Mouse (Mus musculus) kidney, embryonic 15.5 days (tissue): ENCODE data around the gene Necap2. TPM values are rescaled to one million over a fixed set of nuclear protein-coding genes. Genes with fewer than 3 reads are reported as not detected.
A peak's percentile ranks its signal among the peaks of the same experiment; 100 is the strongest.

Experiments used
- ATAC-seq: fragments of 200-750 bp; cut with Nextera tagmentation; replicated peaks from 2 replicates; pipeline ENCODE4 v1.8.0; 2017; ENCODE audit warnings: moderate TSS enrichment; ENCODE audit not compliant: low FRiP score
- H3K27ac ChIP-seq: fragments of 300-500 bp; sonication (generic); 2 replicates; pipeline ENCODE4 v1.5.1; 2015; ENCODE audit warnings: mild to moderate bottlenecking, inconsistent platforms
- H3K27me3 ChIP-seq: fragments of 300-500 bp; sonication (generic); 2 replicates; pipeline ENCODE4 v1.6.1; 2015; ENCODE audit warnings: inconsistent platforms
- H3K36me3 ChIP-seq: fragments of 300-500 bp; sonication (generic); 2 replicates; pipeline ENCODE4 v1.6.1; 2015; ENCODE audit warnings: inconsistent platforms
- H3K4me1 ChIP-seq: fragments of 300-500 bp; sonication (generic); 2 replicates; pipeline ENCODE4 v1.6.1; 2015; ENCODE audit warnings: inconsistent platforms
- H3K4me2 ChIP-seq: fragments of 300-500 bp; sonication (generic); 2 replicates; pipeline ENCODE4 v1.6.1; 2015; ENCODE audit warnings: moderate library complexity, mild to moderate bottlenecking, inconsistent platforms
- H3K4me3 ChIP-seq: fragments of 300-500 bp; sonication (generic); replicated peaks from 2 replicates; pipeline ENCODE4 v1.5.1; 2015; ENCODE audit warnings: mild to moderate bottlenecking, inconsistent platforms
- H3K9ac ChIP-seq: fragments of 300-500 bp; sonication (generic); 2 replicates; pipeline ENCODE4 v1.6.1; 2015; ENCODE audit warnings: mild to moderate bottlenecking, inconsistent platforms
- H3K9me3 ChIP-seq: fragments of 300-500 bp; sonication (generic); replicated peaks from 2 replicates; pipeline ENCODE4 v1.6.1; 2016; ENCODE audit warnings: inconsistent platforms
- whole genome bisulfite sequencing: fragments of 180-500 bp; shearing (Covaris S2); methylation state at CpG from one replicate; pipeline ENCODE4 v1.1.7; 2015; ENCODE audit warnings: mixed read lengths; 5-methylcytosine and 5-hydroxymethylcytosine counted together
- polyA plus RNA-seq: library from polyadenylated mRNA; unstranded; fragments of >200 nt; fragmentation: Nextera tagmentation; extraction: Ambion mirVana; gene quantifications from 2 replicates; pipeline ENCODE4 v1.2.1, GENCODE M21; 2015

Necap2 gene
- 80.0 and 89.4 TPM in 2 replicates for polyA plus RNA-seq

- Histone ChIP-seq H3K9me3 (no peaks in the 10 kb centered on the region), H3K4me3 (peak within 1 kb of the TSS; percentile 99), H3K27ac (peak within 1 kb of the TSS; percentile 64), H3K4me2 (peak within 1 kb of the TSS; percentile 84), H3K27me3 (no peaks in the 10 kb centered on the region), H3K4me1 (peaks cover 16% of the 10 kb centered on the region), H3K36me3 (peaks cover 25% of the 10 kb centered on the region), H3K9ac (peak within 1 kb of the TSS; percentile 73)
- ATAC-seq = peak; percentile 89
- WGBS = under 1% methylated on average over 67 of the region's 67 CpGs
These were observed at the start of gene Necap2 for GRCm38 (mm10) chr4:141077681-141078509. TSS of gene Necap2 (minus strand) at chr4:141078357.

DNA sequence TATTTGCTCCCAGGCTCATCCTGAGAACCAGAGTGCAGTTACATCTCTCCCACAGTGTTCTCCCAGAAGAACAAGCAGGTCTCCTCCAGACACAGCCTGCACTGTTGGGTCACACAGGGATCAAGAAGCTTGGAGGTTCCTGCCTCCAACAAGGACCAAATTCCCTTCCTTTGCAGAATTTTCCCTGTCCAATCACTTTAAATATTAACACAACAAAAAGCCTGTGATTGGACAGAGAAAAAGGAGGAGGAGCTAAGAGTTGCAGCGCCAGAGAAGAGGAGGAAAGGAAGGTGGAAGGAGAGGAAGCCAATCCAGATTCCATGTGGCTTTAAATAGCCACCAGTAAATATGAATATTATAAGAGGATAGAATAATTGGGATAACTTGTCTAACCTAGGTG is 44.9 kb upstream of the Necap2 start:
- no peak overlapping the region for H3K4me2 ChIP-seq
- H3K27me3 ChIP-seq = no peaks in the 10 kb centered on the region
- peaks cover 28% of the 10 kb centered on the region for H3K36me3 ChIP-seq
- ATAC-seq = no peak
- no peak overlapping the region for H3K4me3 ChIP-seq
- H3K9ac ChIP-seq = no peak overlapping the region
- 33% methylated on average over 1 of the region's 1 CpGs for WGBS
- H3K27ac ChIP-seq = peak overlapping the region; percentile 20; the same call in 1 of the 2 replicates
- peaks cover 46% of the 10 kb centered on the region for H3K4me1 ChIP-seq
- no peaks in the 10 kb centered on the region for H3K9me3 ChIP-seq

- Histone ChIP-seq H3K4me1 (peaks cover 46% of the 10 kb centered on the region), H3K4me3 (no peak overlapping the region), H3K27ac (peak overlapping the region; percentile 20; the same call in 1 of the 2 replicates), H3K9ac (no peak overlapping the region), H3K4me2 (no peak overlapping the region), H3K36me3 (peaks cover 32% of the 10 kb centered on the region), H3K27me3 (no peaks in the 10 kb centered on the region), H3K9me3 (no peaks in the 10 kb centered on the region)
- 72% methylated on average over 7 of the region's 7 CpGs for WGBS
- ATAC-seq = no peak
These were observed 44.5 kb upstream of the Necap2 start for GRCm38 (mm10) chr4:141122663-141123062.

DNA sequence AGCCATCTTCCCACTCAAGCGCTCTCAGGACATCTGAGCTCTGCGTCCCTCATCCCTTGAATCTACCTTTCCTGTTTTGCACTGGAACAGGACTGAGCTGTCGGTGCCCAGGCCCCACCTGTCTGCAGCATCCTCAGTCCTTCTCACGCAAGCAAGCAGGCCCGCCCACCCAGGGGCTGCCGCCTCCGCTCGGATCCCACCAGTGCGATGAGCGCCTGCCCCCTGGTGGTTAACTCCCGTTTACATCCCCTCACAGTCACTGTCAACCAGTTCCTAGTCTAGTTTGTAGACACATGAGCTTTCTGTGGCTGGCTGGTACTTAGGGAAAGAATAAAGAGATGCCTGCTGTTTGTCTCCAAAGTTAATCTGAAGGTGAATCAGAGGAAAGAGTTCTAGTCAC is 42.5 kb upstream of the Necap2 start:
- Histone ChIP-seq H3K4me3 (no peak overlapping the region), H3K4me2 (no peak overlapping the region), H3K27me3 (no peaks in the 10 kb centered on the region), H3K4me1 (peaks cover 41% of the 10 kb centered on the region), H3K9me3 (no peaks in the 10 kb centered on the region), H3K36me3 (peaks cover 45% of the 10 kb centered on the region), H3K9ac (no peak overlapping the region), H3K27ac (no peak overlapping the region)
- ATAC-seq = 0 out of 2 replicates have a peak, but pooled peaks have one; percentile 34
- 27% methylated on average over 11 of the region's 11 CpGs for WGBS

- 72% methylated on average over 4 of the region's 4 CpGs for WGBS
- Histone ChIP-seq H3K4me2 (no peak overlapping the region), H3K4me3 (no peak overlapping the region), H3K9me3 (no peaks in the 10 kb centered on the region), H3K4me1 (peaks cover 42% of the 10 kb centered on the region), H3K27ac (0 out of 2 replicates have a peak overlapping the region, but pooled peaks have one; percentile 18), H3K27me3 (no peaks in the 10 kb centered on the region), H3K36me3 (peaks cover 61% of the 10 kb centered on the region), H3K9ac (no peak overlapping the region)
- no peak for ATAC-seq
These were observed 40.5 kb upstream of the Necap2 start for GRCm38 (mm10) chr4:141118691-141119090.

- no peak overlapping the region for H3K27ac ChIP-seq
- H3K36me3 ChIP-seq = peaks cover 89% of the 10 kb centered on the region
- H3K4me3 ChIP-seq = no peak overlapping the region
- peaks cover 27% of the 10 kb centered on the region for H3K4me1 ChIP-seq
- ATAC-seq = no peak
- 85% methylated on average over 8 of the region's 8 CpGs for WGBS
- H3K9ac ChIP-seq = no peak overlapping the region
- H3K4me2 ChIP-seq = no peak overlapping the region
- H3K9me3 ChIP-seq = 0 out of 2 replicates have a peak, but pooled peaks cover 5% of the 10 kb centered on the region
- H3K27me3 ChIP-seq = no peaks in the 10 kb centered on the region
These were observed 37.2 kb upstream of the Necap2 start for GRCm38 (mm10) chr4:141115398-141115797.

DNA sequence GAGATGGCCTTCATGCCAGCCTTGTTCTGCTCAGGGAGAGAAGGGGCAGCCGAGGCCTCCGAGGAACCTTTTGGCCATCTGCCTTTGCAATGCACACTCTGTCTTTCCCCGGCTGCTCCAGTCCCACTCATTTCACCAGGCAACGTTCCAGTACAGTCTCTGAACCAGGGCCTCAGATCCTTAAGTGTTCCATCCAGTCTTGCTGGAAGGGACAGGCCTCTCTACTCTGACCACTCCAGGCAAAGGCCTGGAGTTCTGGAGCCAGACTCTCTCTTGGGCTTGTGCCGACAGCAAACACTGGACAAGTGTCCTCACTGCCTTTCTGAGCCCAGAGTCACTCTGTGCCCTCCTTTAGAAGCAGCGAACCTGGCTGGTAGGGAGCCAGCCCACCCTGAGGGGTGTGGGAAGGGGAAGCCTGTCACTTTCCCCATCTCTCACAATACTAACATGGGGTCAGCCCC is 36.4 kb upstream of the Necap2 start:
- Histone ChIP-seq H3K4me3 (no peak overlapping the region), H3K4me1 (peaks cover 25% of the 10 kb centered on the region), H3K27ac (peak overlapping the region; percentile 18; the same call in 1 of the 2 replicates), H3K4me2 (no peak overlapping the region), H3K9ac (no peak overlapping the region), H3K27me3 (no peaks in the 10 kb centered on the region), H3K36me3 (peaks cover 96% of the 10 kb centered on the region), H3K9me3 (0 out of 2 replicates have a peak, but pooled peaks cover 5% of the 10 kb centered on the region)
- 79% methylated on average over 6 of the region's 6 CpGs for WGBS
- no peak for ATAC-seq

DNA sequence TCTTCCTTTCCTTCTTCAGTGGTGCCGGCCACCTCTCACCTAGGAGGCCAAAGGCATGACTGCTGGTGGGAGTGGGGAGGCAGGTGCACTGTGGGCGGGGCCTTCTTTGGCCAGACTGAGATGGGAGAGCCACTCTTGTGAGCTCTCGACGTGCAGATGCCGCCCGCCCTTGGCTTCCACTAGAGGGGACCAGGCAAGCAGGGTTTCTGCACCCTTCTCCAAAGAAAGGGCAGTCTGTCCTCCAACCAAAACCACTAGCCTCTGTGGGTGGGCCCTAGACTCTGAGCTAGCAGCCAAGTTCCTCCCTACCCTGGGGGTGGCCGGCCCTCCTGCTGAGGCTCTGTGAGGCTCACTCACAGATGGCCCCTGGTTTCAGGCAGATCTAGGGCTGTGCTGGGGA is 35.7 kb upstream of the Necap2 start:
- peak overlapping the region; percentile 18; the same call in 1 of the 2 replicates for H3K27ac ChIP-seq
- peaks cover 90% of the 10 kb centered on the region for H3K36me3 ChIP-seq
- H3K4me1 ChIP-seq = peaks cover 21% of the 10 kb centered on the region
- no peaks in the 10 kb centered on the region for H3K27me3 ChIP-seq
- no peak overlapping the region for H3K4me3 ChIP-seq
- 0 out of 2 replicates have a peak, but pooled peaks have one; percentile 30 for ATAC-seq
- no peak overlapping the region for H3K9ac ChIP-seq
- no peak overlapping the region for H3K4me2 ChIP-seq
- WGBS = 65% methylated on average over 7 of the region's 7 CpGs
- H3K9me3 ChIP-seq = 0 out of 2 replicates have a peak, but pooled peaks cover 5% of the 10 kb centered on the region

- Histone ChIP-seq H3K4me3 (no peak overlapping the region), H3K9me3 (0 out of 2 replicates have a peak, but pooled peaks cover 5% of the 10 kb centered on the region), H3K36me3 (peaks cover 36% of the 10 kb centered on the region), H3K27me3 (no peaks in the 10 kb centered on the region), H3K4me2 (no peak overlapping the region), H3K27ac (0 out of 2 replicates have a peak overlapping the region, but pooled peaks have one; percentile 46), H3K4me1 (peaks cover 15% of the 10 kb centered on the region; the same call in 1 of the 2 replicates), H3K9ac (no peak overlapping the region)
- WGBS = 38% methylated on average over 10 of the region's 10 CpGs
- ATAC-seq = no peak
These were observed 30.1 kb upstream of the Necap2 start for GRCm38 (mm10) chr4:141108196-141108732.

DNA sequence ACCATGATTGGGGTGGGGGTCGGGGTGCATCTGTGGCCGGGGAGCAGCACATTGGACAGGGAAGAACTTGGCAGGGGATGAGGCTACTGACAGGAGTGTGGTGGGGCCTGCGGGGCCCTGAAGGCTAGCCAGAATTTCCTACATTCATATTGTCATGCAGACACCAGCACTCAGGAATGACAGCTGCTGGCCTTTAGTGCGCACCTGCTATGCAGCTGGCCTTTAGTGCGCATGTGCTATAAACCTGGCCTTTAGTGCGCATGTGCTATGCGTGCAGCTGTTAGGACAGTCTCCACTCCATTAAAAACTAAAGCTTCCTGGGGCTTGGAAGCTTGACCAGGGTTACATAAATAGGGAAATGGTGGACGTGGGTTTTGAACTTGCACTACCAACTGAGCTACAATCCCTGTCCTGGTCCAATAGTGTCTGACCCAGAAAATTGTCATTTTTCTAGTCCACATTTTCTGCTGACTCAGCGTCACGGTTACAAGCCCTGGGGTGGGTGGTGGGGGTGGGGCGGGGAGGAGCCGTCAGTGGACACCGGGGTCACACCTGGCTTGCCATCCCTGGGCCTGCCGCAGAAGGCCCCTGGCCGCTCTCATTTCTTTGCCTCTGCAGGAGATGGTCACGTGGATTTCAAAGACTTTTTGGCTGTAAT is 28.5 kb upstream of the Necap2 start:
- H3K4me1 ChIP-seq = peaks cover 15% of the 10 kb centered on the region; the same call in 1 of the 2 replicates
- no peak for ATAC-seq
- 0 out of 2 replicates have a peak, but pooled peaks cover 5% of the 10 kb centered on the region for H3K9me3 ChIP-seq
- H3K27me3 ChIP-seq = no peaks in the 10 kb centered on the region
- no peak overlapping the region for H3K9ac ChIP-seq
- no peak overlapping the region for H3K27ac ChIP-seq
- peaks cover 20% of the 10 kb centered on the region for H3K36me3 ChIP-seq
- H3K4me3 ChIP-seq = no peak overlapping the region
- 74% methylated on average over 16 of the region's 16 CpGs for WGBS
- H3K4me2 ChIP-seq = no peak overlapping the region

DNA sequence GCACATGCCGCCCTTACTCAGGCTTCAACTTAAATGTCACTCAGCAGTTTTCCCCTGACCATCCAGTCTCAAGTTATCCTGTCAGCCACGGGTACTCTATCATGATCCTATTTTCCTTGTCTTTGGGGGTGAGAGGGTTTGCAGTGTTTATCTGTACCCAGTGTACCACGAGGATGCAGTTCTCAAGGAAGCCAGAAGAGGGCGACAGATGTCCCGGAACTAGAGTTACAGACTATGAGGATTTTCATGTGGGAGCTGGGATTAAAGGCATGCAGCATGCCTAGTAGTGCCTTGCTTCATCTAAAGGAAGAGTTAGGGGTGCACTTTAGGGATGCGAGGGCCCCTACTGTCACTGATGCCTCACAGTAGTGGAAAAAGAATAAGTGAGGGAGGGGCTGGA is 23.7 kb upstream of the Necap2 start:
- WGBS = 66% methylated on average over 6 of the region's 6 CpGs
- no peak for ATAC-seq
- no peaks in the 10 kb centered on the region for H3K27me3 ChIP-seq

More for the DNA sequence above, 23.7 kb upstream of the Necap2 start:
- peaks cover 6% of the 10 kb centered on the region for H3K4me1 ChIP-seq
- H3K4me2 ChIP-seq = no peak overlapping the region
- H3K27ac ChIP-seq = no peak overlapping the region
- no peaks in the 10 kb centered on the region for H3K36me3 ChIP-seq
- H3K9me3 ChIP-seq = no peaks in the 10 kb centered on the region
- no peak overlapping the region for H3K4me3 ChIP-seq
- H3K9ac ChIP-seq = no peak overlapping the region
